Mouse (Mus musculus): ENCODE measurements around the gene Gm10600.
"Not testable (repeated sequence)": the region's sequence is repeated elsewhere in the genome, so short reads cannot be mapped to it uniquely, and the experiment has no call there.

Gene Gm10600

GRCm38 (mm10) chr4:42240339-42240738 is at the start of gene Gm10600:
Gm10600 (plus strand) TSS chr4:42240639.
- DNase-seq (ENCODE audit: low spot score), result not testable (repeated sequence)

GRCm38 (mm10) chr4:42255467-42255866 is 15.0 kb downstream of the Gm10600 start, which contains the start of gene Ccl21b:
Ccl21b (plus strand) TSS chr4:42255767.
- DNase-seq (ENCODE audit: low spot score), result not testable (repeated sequence)
